Mouse (Mus musculus): ENCODE measurements around the gene Magi1.
"Not testable (repeated sequence)": the region's sequence is repeated elsewhere in the genome, so short reads cannot be mapped to it uniquely, and the experiment has no call there.

The Magi1 gene

DNA sequence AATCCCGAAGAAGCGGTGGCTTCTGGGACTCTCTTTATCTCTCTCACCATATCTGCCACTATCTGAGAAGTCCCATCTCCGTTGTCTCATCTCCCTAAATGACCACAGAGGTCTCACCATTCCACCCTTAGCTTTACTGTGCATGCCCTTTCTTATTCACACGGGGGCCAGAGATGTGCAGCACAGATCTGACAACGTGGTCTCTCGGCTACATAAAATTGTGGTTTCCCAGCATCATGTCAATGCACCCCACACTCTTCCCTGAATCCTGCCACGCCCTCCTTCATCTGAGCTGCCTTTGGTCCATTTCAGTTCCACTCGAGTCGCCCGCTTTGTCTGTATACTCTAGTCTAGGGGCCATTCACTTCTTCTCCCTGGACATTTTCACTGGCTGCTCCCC is 557.6 kb downstream of the Magi1 start:
- DNase-seq (ENCODE audit: low spot score) = no peak

DNA sequence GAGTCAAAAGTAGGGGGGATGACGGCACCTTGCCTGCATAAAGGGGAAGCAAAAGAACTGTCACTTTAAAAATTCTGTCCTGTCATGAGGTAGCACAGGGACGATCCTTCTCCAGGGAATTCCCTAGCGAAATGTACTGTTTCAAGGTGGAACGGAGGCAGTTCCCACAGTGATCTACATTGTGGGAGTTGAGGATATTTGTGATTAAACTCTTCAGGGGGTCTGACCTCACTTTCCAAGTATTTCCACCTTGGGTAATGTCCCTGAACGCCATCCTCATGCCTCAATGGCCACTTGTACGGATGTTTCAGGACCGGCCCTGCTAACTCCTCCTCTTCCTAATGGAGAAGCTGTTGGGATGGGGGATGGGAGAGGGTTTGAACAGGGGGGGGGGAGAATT is 559.0 kb downstream of the Magi1 start:
- DNase-seq (ENCODE audit: low spot score) = no peak

DNA sequence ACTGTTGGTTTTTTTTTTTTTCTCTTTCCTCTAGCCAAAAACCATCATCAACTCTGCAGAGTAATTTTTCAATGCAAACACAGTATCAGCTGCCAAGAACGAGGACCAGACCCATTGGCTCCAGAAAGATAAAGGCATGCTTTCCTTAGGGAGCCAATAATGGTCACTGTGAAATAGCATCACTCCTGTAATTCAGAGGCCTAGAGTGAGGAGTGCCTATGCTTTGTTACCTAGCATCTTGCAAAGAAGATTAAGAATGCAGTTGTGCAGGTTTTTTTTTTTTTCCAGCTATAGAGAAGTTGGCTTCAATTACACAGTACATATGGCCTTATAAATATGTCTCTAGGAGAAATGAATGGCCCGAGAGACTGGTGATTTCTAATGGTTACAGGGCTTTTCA is 560.5 kb downstream of the Magi1 start:
- no peak for DNase-seq (ENCODE audit: low spot score)

DNA sequence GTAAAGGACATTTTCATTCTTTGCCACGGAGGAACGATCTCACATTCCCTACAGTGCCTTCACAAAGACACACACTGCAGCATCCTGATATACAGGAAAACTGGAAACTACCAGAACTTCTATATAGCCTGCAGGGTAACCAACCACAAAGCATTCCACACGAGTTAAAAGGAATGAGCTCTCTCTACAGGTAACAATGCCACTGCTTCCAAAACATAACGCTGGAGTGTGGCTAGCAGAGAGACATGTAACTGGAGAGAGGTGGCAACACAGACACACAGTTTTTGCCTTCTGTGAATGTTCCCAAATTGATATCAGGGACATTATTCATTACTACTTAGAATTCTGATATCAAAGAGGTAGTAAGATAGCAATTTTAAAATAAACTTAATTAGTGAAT is 564.2 kb downstream of the Magi1 start:
- no peak for DNase-seq (ENCODE audit: low spot score)

DNA sequence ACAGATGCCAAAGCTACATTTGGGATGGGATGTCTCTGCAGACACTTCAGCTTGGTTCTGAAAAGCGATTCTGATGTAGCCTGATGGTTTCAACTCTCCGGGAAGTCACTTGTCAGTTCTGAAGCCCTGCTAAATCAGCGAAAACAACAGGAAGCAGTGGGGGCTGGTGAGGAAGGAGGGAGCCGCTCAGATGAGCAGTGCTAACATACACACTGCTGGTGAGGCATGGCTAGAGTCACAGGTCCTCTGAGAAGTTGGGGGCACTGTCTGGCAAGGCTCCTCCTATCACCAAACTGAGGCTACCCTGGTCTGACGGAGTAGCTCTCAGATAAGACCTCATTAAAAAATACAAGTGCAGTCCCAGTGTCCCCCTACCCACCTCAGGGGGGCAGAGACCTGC is 565.3 kb downstream of the Magi1 start:
- DNase-seq (ENCODE audit: low spot score) = no peak

DNA sequence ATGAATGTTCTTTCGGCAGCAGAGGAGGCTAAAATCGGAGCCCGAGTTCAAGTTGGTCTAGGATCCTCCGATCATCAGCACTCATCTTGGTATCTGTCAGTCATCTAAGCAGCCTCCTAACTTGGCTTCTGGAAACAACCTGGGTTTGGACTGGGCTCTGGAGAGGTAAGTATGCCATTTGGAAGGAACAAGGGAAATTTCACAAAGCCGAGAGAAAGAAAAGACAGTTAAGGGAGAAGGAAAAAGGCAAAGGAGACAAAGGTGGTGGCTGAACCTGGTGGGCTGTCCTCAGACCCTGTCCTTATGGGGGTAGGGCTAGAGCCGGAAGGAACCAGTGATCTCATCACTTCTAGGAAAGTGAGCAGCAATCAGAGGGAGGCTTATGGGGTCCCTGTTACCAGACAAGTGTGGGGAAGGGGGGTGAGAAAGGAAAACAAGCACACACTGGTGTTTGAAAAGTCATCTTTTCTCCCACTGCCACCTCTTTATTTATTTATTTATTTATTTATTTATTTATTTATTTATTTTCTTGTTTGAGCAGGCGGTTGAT is 565.8 kb downstream of the Magi1 start:
- DNase-seq (ENCODE audit: low spot score) = no peak

DNA sequence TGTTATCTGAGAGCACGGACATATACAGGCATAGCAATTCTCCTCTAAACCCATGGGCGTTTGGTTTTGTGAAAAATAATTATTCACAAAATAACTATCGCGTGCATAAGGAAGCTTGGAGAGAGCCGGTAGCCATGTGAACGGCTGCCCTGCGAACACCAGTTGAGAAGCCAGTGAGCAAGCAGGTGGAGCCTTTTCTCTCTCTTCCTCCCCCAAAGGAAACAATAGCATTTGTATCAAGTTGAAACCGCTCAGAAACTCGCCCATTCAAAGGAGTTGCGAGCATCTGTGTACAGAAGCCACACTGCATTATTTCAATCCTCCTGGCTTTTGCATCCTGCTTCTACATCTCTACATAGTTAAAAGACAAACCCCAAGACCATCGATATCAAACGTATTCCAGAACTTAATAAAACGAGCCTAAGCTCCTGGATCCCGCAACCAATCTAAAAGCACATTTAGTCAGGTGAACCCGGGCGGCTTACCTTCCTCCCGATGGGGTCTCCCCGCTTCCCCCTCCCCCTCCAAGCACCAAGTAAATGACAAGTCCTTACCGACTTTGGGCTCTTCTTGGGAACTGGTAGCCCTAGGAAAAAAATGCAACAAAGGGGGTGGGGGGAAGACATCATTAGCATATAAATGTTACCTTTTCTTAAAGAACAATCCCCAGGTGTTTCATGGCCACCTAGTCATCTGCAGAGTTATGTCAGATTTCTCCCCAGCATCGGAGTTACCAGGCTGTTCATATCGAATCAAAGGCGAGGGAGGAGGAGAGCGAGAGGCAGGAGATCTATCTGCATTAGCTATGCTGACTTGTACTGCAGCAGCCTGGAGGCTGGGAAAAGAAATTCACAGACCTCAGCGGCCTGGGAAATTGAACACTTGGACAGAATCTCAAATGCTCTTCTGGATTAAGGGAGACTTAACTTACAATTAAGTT is 566.8 kb downstream of the Magi1 start:
- no peak for DNase-seq (ENCODE audit: low spot score)

DNA sequence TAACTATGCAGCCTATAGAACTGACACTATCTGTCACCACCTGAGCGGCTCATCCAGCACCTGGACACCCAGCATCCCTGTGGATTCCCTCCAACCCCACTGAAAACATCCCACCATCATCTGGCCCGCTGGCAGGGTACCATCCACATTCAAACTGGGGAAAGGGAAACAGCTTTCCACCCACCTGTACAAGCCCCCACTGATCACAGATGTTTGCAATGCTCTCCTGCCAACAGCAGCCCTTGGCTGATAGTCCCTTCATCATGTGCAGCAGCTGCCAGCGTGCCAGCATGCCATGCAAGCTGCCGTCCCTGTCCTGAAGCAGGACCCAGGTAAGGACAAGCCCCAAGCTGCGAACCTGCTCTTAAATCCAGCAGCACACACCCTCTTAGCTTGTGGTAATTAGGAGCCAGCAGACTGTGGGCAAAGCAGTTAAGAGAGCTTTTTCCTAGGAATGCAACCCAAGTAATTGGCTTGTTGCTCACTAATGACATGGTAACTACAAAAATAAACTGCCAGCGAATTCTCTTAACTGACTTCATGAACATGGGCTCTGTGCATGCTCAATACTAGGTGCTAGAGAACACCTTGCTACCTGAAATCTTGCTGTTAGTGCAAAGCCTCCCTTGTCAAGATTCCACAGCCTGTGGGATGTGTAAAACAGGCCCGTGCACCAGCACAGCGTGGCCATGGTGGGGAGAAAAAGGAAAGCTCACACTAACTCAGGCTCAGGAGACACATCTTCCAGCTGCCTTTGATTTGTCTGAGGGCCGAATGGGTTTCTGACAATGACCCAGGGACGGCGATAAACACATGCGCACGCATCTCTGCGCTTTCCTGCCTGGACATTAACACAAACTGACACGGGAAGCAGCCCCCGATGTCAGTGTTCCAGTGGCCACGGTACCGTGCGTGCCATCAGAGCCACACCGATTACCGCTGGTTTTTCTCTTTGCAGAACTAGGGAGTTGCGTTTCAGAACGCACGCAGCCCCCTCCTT is 568.2 kb downstream of the Magi1 start:
- DNase-seq (ENCODE audit: low spot score) = no peak

DNA sequence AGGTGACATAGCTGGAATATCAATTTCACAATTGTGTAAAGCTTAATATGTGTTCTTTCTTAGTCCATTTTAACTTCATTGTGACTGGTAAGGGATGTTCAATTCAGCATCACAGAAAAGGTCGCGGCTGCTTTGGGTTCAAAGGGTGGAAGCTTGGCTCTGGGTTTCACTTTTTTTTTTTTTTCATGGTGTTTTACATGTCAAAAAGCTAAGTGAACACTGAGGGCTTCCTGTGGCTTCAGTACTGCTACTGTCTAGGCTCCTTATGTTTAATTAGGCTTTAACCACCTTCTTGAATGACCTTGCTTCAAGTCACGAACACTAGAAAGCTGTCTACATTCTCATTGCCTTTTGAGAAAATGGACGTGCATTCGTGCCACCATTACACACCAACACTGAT is 579.4 kb downstream of the Magi1 start:
- DNase-seq (ENCODE audit: low spot score) = no peak

DNA sequence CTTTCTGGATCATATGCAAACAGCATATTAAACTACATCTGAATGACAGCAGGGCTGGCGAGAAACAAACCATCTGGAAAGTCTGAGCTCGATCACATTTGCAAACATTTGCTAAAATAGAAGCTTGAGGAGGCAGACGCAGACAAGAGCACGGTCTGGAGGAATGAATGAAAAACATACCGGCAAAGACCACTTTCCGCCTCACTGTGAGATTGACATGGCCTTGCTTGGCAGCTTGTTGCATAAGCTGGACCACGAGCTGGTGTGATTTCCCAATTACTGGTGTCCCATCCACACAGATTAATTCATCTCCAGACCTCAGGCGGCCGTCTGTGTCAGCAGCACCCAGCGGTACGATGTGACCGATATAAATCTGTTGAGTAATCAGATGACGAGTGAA is 584.3 kb downstream of the Magi1 start:
- no peak for DNase-seq (ENCODE audit: low spot score)

DNA sequence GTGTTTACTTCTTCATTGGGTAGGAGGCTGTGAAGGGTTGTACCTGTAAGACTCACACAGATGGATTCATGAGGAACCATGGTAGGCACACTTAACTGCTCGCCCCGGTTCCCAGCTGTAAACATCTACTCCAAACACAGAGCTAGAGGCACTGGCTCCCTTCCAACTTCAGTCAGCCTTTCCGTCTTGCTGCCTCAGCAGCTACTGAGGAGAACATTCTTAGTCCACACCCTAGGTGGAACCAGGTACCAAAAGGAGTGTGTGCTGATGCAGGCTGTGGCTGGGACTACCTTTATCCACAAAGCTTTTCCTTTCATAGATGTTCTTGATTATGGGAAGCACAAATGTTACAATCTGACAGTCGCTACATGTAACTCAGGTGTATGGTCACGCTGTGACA is 585.8 kb downstream of the Magi1 start:
- no peak for DNase-seq (ENCODE audit: low spot score)

DNA sequence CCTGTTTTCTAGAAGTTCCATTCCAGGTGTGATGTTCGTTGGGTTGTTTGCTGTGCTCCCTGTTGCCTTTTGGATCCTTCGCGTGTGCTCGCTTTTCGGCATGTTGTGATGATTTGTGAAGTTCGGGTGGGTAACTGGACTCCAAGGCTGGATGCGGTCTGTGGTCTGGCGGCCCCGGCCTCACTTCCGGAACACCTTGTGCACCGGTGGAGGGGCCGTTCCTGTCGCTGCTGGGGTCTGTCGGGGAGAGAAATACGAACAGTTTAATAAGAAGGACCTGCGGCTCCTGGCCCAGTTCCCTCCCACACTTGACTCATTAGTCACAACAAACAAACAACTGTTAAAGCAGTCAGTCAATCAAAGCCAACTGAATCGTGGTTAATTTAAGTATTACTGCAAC is 605.0 kb downstream of the Magi1 start:
- no peak for DNase-seq (ENCODE audit: low spot score)

DNA sequence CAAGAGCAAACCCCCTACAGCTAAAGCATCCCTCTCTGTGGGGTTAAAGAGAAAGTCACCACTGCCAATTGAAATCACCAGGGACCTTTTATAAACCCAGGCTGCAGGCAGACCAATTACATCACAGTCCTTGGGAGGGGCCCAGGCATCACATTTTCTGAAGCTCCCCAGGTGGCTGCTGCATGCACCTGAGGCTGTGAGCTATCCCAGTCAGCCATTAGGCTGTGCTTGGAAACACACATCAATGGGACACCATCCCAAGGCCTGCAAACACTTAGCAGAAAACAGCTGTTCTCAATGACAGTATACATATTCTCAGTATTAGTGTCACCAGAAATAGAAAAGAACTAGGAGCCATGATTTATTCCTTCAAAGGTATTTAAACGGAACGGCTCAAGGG is 617.0 kb downstream of the Magi1 start:
- no peak for DNase-seq (ENCODE audit: low spot score)

DNA sequence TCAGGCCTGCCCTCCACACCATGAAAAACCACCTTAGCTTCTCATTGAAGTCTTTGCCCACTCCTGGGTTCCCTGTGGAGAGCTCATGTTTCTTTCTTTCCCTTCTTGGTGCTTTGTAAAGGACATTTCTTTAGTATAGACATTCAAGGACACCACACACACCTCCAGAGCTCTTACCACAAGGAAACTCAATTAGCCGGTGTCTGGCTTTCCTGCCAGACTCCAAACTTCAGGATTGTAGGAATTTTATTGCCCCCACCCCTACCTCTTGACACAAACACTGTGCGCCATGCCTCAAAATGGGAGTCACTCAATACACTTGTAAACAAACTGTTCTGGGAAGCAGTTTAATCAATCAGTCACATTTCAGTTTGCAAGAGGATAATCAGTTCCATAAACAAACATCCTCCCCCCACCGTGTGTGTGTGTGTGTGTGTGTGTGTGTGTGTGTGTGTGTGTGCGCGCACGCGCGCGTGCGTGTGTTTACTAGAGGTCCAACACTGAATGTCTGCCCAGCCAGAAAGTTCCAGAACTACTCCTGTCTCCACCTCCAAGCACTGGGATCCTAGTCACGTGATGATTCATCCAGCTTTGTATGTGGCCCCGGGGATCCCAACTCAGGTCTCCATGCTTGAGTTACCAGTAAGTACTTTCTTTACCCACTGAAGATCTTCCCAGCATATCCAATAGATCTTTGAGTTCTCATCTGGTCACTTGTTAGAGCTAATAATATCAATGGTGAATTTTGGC is 618.5 kb downstream of the Magi1 start:
- DNase-seq (ENCODE audit: low spot score) = no peak

DNA sequence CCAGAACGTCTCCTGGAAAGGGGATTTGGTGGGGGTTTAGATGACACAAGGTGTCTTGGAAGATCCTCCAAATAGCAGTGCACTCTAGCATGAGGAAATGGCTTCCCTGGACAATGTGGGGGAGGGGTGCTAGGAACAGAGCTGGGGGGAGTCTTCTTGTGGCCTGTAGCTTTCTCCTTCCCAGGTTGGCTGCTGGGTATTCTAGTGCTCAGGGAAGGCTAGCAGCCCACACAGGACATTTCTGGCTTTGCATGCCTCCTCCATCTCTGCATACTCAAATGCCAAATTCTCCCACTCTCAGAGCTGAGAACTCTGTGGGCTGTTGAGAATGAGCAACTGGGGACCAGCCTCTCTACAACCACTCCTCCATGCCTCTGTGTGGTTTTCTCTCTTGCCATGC is 622.6 kb downstream of the Magi1 start:
- peak; percentile 46 for DNase-seq (ENCODE audit: low spot score)

DNA sequence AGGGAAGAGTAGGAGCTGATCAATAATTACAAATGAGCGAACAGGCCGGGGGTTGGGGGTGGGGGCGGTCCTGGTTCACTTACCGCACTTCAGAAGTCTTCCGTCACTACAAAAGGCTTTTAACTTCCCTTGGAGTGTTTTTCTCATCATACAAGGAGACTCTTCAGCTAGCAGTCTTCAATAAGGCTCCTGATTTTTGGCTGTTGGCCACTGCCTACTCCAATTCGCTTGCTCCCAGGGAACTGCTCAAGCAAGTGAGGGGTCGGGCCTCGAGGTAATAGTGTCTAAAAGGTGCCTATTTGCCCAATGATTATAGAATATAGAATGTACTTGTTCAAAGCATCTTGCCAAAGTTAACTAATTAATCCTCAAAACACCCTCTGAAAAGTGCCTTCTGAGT is 624.2 kb downstream of the Magi1 start:
- DNase-seq (ENCODE audit: low spot score) = no peak

DNA sequence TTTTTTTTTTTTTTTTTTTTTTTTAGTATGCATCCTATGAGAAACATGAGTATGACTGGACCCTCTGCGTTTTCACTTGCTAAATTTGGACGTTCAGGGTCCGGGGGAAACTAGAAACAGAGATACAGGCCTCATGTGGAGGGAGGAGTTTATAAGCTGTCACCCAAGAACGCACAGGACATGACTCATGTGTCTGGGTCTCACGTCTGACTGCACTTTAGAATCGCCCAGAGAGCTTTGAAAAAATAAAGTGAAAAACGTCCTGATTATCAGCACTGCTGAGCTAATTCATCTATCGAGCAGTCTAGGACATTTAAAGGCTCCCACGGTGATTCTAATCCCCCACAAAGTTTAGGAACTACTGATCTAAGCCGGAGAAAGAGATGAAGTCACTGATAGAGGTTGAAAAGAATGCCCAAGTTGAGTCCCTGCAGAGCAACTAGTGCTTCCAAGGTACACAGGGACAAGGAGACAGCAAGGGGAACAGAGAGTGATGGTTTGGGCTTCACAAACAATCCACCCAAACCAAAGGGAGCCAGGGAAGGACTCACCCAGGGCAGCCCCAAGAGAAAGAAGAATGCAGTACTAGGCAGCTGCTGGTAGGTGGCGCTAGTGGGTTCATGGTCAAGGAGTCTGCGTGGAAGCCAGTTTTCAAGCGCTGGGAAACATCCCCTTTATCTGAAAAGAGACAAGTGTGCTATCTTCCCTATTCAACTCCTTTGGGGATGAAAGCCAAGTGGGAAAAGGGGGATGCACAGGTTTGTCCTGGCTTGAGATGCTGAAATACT is 626.3 kb downstream of the Magi1 start:
- peak; percentile 14 for DNase-seq (ENCODE audit: low spot score)

DNA sequence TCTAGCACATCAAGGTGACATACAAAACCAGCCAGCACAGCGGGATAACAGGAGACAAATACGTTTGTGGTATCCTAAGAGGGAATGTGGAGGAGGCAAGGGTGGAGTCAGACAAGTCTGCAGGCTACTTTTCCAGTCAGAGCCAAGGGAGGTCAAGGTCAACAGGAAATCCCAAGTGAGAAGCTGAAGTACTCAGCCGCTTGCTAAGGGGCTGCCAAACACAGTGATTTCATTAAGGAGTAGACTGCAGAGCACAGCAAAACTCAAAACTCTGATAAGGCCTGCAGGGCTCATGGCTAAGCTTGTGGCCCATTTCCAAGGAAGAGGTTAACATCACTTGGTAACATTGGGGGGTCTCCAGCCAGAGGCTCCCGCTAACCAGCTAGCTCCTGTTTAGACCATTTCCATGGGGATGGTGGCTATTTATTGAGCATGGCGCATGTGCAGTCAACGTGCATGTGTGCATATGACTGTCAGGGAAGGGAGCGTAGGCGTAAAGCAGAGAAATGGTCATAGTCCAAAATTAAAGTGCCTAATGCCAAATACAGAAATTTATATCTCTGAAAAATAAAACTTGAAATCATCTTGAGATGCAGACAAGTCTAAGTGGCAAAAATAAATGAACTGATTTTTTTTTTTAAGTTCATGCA is 635.0 kb downstream of the Magi1 start:
- DNase-seq (ENCODE audit: low spot score) = peak; percentile 9

DNA sequence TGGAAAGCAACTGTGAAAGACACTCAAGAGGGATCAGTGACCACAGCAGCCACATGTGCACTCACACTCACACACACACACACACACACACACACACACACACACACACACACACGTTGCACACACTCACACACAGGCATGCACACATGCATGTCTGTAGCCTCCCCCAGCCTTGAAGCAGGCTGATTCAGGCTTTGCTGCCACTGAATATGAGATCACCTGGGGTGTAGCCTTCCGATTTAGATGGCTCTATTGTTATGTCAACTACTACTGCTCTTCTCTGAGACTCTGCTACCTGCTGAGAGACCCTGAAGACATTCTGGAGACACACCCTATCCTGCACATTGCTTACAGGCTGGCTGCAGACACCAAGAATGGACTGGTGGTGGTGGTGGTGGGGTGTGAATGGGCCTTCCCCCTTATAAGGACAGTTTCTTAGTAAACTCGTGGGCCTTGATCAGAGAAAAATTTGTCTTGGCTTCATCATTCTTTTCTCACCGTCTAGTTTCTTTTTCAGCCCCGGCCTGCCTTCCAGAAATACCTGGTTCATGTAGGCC is 653.9 kb downstream of the Magi1 start:
- not testable (repeated sequence) for DNase-seq (ENCODE audit: low spot score)

DNA sequence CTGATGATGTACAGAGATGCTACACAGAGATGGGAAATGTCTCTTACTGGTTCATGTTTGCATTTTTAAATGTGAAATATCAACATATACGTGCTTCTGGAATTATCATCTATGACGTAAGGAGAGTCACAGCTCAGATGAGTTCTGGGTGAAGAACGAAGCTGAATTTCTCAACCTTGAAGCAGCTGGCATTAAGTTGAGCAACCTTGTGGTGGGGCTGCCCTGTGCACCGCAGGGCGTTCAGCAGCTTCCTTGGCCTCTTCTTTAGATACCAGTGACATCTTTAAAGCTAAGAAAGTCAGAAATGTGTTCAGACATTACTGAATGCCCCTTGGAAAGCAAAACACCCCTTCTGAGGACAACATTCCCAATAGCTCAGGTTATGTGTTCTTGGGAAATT is 656.5 kb downstream of the Magi1 start:
- no peak for DNase-seq (ENCODE audit: low spot score)
